9 mouse cellular contexts compared by ENCODE assay signal in the genomic region with DNA sequence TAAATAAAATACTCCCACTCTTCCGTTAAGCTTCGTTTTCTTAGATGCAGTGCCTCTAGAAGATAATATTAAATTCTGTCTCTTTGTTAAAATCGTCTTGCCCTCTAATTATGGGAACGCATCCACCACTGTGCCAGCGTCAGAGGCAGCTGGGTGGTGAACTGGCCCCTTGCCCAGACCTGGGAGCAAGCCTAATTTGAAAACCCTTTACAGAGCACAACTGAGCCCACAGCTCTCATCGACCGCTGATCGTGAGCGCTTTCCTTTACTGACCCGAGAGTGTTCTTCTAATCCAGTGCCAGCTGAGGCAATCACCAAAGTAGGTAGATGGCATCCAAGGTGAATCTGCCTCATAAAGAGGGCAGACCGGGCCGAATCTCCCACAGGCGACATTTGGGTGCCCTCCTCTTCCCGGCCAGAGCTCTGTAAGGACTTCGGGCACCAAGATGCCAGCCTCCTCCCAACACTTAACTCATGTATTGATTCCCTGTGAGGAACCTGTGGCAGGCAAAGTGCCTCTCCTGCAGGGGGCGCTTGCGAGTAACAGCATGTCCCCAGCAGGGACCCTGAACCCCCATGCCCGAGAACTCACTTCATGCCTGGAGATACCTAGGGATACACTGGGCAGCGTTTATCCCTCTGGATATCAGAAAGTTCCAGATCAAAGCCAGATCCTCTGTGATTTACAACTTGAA.
DNase-seq lines count a peak whose midpoint lies in the region; ATAC-seq and TF ChIP-seq lines count a peak whose summit lies in the region.
"Had no signal": no experiment of that assay in that cellular context is flagged by ENCODE, and none has a peak within 500 bp of the region (broad histone marks: within the 10 kb centered on the region; RNA-seq: fewer than 3 reads in every experiment).

No protein-coding gene starts in this region.

- no peak for ATAC-seq in lung, embryonic 14.5 days (ENCODE audit: insufficient read depth)
- ATAC-seq in stomach, embryonic 15.5 days (ENCODE audit: insufficient read depth, low FRiP score, low read depth) = no peak
- no peak for ATAC-seq in erythroblast, adult 5-6 weeks (replicated peaks; ENCODE audit: low FRiP score, poor library complexity, severe bottlenecking)

- peak; percentile 22; the same call in 1 of the 2 replicates for TF ChIP-seq CTCF in lung, embryonic 14.5 days (IDR thresholded peaks at IDR 0.05; ENCODE audit: low read depth)

- H3K4me1 ChIP-seq in lung, embryonic 14.5 days (ENCODE audit: insufficient read depth) = no peaks in the 10 kb centered on the region
- H3K4me1 ChIP-seq in stomach, embryonic 15.5 days = peaks cover 20% of the 10 kb centered on the region

- WGBS in lung, embryonic 14.5 days = 85% methylated on average over 19 of the region's 19 CpGs
- 83% methylated on average over 19 of the region's 19 CpGs for WGBS in stomach, embryonic 15.5 days

- H3K4me3 ChIP-seq in lung, embryonic 14.5 days (ENCODE audit: low read depth, low read length) = no peak overlapping the region
- H3K4me3 ChIP-seq in stomach, embryonic 15.5 days (replicated peaks) = no peak overlapping the region
- H3K4me3 ChIP-seq: embryonic facial prominence, embryonic 12.5 days had no signal

- H3K36me3 ChIP-seq in lung, embryonic 14.5 days (ENCODE audit: insufficient read depth) = no peaks in the 10 kb centered on the region
- no peaks in the 10 kb centered on the region for H3K36me3 ChIP-seq in stomach, embryonic 15.5 days
- H3K36me3 ChIP-seq: embryonic facial prominence, embryonic 12.5 days had no signal

- no peaks in the 10 kb centered on the region for H3K27me3 ChIP-seq in lung, embryonic 14.5 days (ENCODE audit: insufficient read depth, low read length)
- H3K27me3 ChIP-seq in stomach, embryonic 15.5 days (replicated peaks) = no peaks in the 10 kb centered on the region
- H3K27me3 ChIP-seq: embryonic facial prominence, embryonic 12.5 days had no signal

- no peaks in the 10 kb centered on the region for H3K9me3 ChIP-seq in lung, embryonic 14.5 days (ENCODE audit: low read depth, low read length)
- no peaks in the 10 kb centered on the region for H3K9me3 ChIP-seq in stomach, embryonic 15.5 days
- H3K9me3 ChIP-seq: embryonic facial prominence, embryonic 12.5 days had no signal

- no peak overlapping the region for H3K27ac ChIP-seq in lung, embryonic 14.5 days (ENCODE audit: low read depth)
- H3K27ac ChIP-seq in stomach, embryonic 15.5 days = peak overlapping the region; percentile 44; the same call in 1 of the 2 replicates
- H3K27ac ChIP-seq: embryonic facial prominence, embryonic 12.5 days had no signal

- H3K9ac ChIP-seq in lung, embryonic 14.5 days = no peak overlapping the region
- no peak overlapping the region for H3K9ac ChIP-seq in stomach, embryonic 15.5 days
- H3K9ac ChIP-seq: embryonic facial prominence, embryonic 12.5 days had no signal

- H3K4me2 ChIP-seq in lung, embryonic 14.5 days = no peak overlapping the region
- no peak overlapping the region for H3K4me2 ChIP-seq in stomach, embryonic 15.5 days
- H3K4me2 ChIP-seq: embryonic facial prominence, embryonic 12.5 days had no signal

- DNase-seq in cerebellum, adult 18-20 months = peak; percentile 9 to 12
- DNase-seq in cerebellum, adult 9-11 months = no peak
- DNase-seq in lung, embryonic 14.5 days = no peak
- DNase-seq in lung, postnatal 10 days = no peak
- DNase-seq in frontal cortex, postnatal 36 days (ENCODE audit: low spot score in 2 of 2) = peak; percentile 43 to 58
- DNase-seq in left cerebral cortex, adult 11 months (ENCODE audit: low spot score) = peak; percentile 25

Comparison
In these comparisons a context has a peak if more than half of its experiments do, and no peak if none do; other contexts are left out.
1. DNase-seq: peak in cerebellum, adult 18-20 months (2 of 2), frontal cortex, postnatal 36 days (2 of 2) and left cerebral cortex, adult 11 months (single experiment); none in cerebellum, adult 9-11 months (single experiment), lung, embryonic 14.5 days (single experiment) and lung, postnatal 10 days (single experiment).